Mouse (Mus musculus): ENCODE data around the gene Crmp1.

- TF ChIP-seq CTCF (IDR thresholded peaks at IDR 0.05; ENCODE audit: low read depth), result no peak
- TF ChIP-seq EP300 (IDR thresholded peaks at IDR 0.05; ENCODE audit: low read depth), result no peak
Observed at GRCm38 (mm10) chr5:37320761-37321160, 79.0 kb downstream of the Crmp1 start.
